Mouse (Mus musculus) cerebellum, postnatal 4 days (tissue): ENCODE results near the gene Smad6.

Source experiments
- DNase-seq, 2 experiments: peaks; one replicate each; pipeline ENCODE4 v3.0.0; 2022; ENCODE audit warnings: low spot score in 2 of 2, mixed read lengths in 1 of 2

The Smad6 gene

GRCm38 (mm10) chr9:63959933-63960828 lies 61.7 kb downstream of the Smad6 start:
- no peak for DNase-seq

DNA sequence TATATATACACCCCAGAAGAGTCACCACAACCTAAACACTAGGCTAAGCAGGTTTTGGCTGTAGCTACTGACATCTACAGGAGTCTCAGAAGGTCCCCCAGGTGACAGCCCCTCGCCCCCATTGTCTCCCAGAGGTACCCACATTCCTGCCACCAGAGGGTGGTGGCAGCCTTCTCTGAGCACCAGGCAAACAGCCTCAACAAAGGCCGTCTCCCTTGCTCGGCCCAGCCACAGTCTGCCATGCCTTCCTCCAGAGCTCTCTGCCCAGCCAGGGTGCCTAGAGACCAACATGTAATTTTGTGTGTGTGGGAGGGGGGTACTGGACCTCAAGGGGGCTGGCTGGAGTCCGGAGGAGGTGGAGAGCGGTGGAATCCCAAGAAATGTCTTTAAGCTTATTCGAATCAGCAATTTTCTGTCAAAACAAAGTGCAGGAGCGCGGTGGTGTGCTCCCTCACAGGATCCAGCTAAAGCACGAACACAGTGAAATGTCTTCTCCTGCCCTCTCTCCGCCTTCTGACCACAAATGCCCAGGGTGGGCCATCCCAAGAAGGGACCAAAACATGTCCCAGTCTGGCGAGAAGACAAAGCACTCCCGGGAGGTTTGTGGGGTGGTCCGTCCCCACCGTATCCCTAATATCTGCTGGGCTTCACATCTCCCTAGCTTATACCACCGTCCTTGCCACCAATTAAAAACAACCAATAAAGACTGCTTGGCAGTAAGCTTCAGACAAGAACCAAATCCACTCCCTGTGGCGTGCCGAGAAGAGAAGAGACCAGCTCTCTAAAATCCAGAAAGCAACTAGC lies 62.5 kb downstream of the Smad6 start:
- DNase-seq: peak in 1 of 2 experiments; percentile 65

DNA sequence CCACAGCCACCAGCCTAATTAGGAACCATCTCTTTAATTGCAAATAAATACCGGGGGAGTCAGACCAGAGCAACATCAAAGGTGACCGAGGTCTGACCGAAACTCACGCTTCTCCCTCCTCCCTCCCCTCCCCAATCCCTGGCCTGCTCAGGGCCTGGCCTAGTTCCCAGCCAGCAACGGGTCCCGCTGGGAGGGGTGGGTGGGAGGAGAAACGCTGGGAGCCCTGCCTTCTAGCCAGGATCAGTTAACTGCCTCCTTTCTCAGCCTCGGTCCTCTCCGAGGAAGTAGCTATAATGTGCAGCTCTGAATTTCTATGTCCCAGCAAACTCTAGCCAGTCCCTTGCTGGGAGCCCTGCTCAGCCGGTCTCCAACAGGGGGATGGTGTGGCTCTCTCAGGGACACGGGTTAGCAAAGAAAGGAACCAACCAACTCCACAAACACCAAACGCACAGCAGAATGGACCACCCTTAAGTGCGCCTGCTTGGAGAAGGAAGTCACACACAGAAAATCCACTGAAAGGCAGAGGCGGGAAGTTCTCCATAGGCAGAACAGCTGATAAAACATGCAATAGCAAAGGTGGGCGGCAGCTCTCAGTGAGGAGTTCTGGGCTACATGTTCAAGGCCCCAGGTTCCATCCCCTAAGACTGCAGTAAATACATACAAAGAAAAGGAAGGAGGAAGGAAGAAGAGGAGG lies 63.4 kb downstream of the Smad6 start:
- no peak for DNase-seq

GRCm38 (mm10) chr9:63957647-63958185 lies 64.1 kb downstream of the Smad6 start:
- DNase-seq: no peak

DNA sequence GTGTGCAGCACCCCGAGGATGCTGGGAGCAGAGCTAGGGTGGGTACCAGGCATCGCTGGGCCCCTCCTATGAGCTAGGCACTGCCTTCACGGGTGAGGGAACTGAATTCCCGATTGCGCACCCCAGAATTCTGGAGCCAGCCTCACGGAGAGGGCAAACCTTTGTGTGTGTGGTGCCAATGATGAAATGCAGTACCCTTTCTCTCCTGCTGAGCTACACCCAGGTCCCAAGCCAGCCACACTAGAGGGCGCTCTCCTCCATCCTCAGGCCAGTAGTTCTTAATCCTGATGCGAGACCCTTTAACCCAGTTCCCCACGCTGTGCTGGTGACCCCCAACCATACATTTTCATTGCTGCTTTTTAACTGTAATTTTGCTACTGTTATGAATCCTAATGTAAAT lies 65.8 kb downstream of the Smad6 start:
- peak; percentile 67 to 78 for DNase-seq

- DNase-seq: no peak
Observed at GRCm38 (mm10) chr9:63953691-63954090, 68.2 kb downstream of the Smad6 start.

DNA sequence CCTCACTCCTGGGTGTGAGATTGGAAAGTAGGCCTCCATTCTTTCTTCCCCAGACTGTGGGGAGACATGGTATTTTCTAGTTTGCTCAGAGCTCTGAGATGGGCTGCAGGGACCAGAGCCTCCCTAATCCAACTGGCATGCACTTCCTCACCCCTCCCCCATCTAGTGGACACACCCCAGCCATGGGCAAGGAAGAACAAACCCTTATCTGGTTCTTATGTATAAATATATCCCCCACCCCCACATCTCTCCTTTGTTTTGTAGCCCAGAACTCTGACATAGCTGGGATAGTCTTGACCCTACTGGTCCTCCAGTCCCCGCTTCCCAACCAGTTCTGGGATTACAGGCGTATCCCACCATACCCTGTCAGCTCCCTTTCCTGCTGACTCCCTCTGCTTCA lies 69.3 kb downstream of the Smad6 start:
- DNase-seq: no peak

GRCm38 (mm10) chr9:63950357-63950756 lies 71.5 kb downstream of the Smad6 start:
- no peak for DNase-seq

DNA sequence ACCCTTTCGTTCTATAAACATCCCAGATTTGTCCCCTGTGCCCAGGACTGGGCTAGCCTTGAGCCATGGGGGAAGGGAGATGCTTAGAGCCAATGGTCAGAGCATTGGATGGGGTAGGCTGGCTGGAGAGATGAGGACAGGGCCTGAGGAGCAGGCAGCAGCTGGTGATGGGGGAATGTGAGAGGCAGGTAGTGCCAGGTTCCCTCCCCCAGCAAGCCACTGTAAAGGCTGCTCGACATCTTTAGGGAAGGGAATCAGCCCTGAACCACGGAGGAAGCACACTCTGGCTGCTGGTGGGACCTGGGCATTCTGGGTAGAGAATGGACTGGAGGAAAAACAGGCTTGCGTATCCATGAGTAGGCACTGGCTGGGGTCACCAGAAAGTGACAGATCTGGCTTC lies 72.5 kb downstream of the Smad6 start:
- DNase-seq: no peak

DNA sequence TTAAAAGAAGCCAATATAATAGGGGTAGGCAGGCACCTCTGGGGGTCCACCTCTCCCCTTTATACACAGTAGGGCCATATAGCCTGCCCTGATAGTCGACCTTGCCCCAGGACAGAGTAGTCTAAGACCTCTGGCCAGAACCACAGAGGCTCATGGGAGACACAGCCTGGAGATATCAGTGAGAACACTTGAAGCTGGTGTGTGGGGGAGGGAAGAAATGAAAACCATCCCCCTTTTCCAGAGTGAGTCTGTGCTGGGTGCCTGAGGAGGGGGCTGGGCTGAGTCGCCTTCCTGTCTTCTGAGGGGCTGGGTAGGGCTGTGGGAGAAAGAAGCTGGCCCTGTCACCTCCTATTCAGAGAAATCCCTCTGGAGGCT lies 79.3 kb downstream of the Smad6 start:
- DNase-seq: no peak

DNA sequence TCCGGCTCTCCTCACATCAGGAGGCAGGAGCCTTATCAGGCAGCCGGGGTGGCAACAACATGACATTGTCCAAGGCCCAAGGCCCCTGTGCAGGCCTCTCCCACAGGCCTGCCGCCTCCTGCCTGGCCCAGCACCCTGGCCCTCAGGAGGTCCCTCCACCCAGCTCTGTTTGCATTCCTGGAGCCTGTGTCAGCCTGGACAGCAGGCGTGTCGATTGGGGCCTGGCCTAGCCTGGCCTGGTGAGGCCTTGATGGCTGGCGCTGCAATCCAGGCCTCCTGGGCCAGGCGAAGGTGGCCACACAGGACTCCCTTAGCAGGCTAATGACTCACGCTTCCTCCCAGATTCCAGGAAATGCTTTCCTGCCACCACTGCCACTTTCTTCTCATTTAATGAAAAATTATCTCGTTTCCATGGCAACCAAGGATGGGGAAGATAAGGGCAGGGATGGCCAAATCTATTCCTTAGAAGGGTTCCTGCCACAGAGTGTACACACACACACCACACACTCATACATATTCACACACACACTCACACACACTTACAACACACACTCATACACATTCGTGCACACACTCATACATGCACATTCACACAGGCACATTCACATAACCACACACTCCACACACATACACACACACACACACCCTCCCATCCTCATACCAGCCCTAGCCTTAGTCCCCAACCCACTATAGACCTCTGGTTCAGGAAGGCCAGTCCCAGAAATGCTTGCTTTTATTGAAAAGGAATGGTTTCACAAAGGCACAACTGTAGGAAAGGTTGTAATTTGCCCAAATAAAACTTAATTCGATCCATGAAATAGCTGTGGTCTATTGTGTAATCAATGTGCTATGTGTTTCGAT lies 79.9 kb downstream of the Smad6 start:
- DNase-seq: no peak

GRCm38 (mm10) chr9:63936256-63936655 lies 85.6 kb downstream of the Smad6 start:
- no peak for DNase-seq

DNA sequence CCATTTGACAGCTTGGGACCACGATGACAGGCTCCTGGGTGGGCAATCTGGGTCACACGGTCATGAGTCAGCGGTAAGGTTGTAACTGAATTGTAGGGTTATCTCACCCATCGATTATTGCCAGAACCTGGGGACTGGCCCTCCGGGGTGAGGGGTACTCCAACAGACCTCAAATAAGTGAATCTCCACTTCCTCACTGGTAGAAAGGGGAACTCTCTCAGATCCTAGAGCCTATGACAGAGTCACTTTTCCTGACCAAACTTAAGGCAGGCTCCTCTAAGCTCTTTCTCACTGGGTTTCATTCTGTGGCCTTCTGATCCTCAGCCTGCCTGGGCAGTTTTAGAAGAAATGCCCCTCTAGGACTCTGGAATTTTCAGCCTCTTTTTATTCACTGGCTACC lies 88.8 kb downstream of the Smad6 start:
- DNase-seq: no peak

- no peak for DNase-seq
Observed at GRCm38 (mm10) chr9:63927340-63928049, 94.4 kb downstream of the Smad6 start.

- no peak for DNase-seq
Observed at GRCm38 (mm10) chr9:63926377-63926776, 95.5 kb downstream of the Smad6 start.

- DNase-seq: no peak
Observed at GRCm38 (mm10) chr9:63923190-63923717, 98.6 kb downstream of the Smad6 start.

DNA sequence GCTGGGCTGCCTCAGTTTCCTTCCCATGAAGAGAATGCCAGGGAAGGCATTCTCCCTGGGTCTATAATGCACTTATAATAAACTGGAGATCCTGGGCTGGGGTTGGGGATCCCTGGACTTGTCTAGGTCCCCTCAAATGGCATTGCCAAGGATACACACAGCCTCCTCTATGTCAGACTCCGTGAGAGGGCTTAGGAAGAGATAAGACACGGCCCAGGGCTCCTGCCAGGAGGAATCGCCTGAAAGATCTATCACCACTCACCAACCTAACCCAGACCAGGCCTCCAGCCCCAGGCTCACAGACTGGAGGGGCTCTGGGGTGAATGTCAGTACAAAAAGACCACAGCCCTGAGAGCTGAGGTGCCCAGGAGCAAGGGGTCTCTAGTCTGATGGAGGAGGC lies 102.2 kb downstream of the Smad6 start:
- no peak for DNase-seq

DNA sequence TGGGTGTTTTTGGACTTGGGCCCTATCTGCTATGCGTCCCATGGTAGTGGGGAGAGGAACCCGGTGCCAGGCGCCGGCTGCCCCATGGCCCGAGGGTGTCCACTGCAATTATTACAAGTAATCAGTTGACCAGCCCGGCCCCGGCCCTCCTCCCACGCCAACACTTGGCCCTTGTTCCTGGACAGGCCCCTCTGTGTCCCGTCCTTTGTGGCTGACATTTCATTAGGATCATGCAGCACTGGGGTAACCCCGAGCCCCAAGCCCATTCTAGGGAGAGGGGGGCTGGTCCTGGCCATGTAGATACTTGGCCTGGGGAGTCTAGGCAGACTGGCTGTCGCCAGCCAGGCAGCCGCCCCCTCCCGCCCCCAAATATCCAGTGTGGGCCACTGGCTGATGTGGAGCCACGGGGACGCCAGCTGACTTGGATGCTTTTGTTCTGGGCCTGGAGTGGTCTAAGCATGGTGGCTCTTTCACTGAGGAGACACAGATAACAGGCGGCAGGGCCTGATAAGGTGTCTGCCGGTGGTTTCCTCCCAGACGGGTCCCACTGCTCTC lies 102.8 kb downstream of the Smad6 start:
- no peak for DNase-seq

DNA sequence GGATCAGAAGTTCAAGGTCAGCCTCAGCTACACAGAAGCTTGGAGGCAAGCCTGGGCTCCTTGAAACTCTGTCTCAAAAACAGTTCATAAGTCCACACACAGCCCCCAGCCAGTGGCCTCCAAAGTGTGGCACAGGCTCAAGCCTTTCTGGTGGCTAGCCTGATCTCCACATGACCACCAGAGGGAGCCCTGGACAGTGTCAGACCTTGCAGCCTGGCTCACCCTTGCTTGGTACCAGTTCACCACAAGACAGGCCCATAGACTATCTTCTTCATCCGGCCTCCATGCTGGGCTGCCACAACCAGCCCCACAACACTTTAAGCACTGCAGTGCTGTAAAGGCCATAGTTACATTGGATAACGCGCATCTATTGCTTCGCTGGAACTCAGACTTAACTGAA lies 103.6 kb downstream of the Smad6 start:
- DNase-seq: peak; percentile 58 to 78

DNA sequence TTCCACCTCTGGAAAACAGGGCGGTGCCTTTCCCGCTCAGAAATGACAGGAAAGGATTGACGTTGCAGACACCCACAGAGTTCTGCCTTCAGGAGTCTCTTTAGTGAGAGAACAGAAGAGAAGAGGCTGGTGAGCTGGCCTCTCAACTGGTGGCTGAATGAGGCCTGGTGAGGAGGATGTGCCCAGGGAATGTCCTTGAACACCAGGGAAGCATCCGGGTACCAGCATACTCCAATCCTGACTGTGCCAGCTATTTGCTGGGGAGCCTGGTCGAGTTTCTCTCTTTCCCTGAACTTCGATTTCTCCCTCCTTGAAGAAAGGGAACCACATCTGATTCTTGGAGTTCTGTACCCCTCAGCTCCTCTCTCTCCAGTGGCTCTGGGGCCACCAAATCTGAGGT lies 105.4 kb downstream of the Smad6 start:
- DNase-seq: no peak
